Mouse (Mus musculus): ENCODE results near the gene Usp46.

DNA sequence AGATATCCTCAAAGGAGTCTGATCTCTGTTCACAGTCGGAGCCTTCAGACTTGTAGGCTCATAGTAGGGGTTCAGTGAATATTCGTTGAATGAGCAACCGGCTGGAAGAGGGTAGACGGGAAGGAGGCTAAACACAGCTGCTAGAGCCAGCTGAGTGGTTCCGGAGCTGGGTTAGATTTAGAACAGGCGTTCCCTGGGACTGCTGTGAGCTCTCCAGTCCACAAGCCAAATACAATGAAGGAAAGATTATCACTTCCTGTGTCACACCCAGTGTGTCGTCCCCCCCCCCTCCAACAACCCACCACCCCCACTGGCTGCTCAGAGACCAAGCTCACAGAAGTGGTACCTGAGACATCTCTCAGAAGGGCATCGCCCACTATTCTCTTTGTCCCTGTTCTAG lies 9.7 kb upstream of the Usp46 start:
- TF ChIP-seq EP300 (IDR thresholded peaks at IDR 0.05; ENCODE audit: low read depth): no peak
- TF ChIP-seq CTCF (IDR thresholded peaks at IDR 0.05; ENCODE audit: low read depth): no peak

All from heart, postnatal 0 days (tissue).